Mouse (Mus musculus) MEL (cell line): ENCODE results near the gene Tatdn2.

Experiments used
- CHD1 ChIP-seq: IDR thresholded peaks from 2 replicates; pipeline ENCODE4 v1.6.1; 2012; ENCODE audit warnings: low read depth, mild to moderate bottlenecking, inconsistent platforms, low read length, improper control_type of control experiment
- CTCF ChIP-seq, 3 experiments: IDR thresholded peaks in 2 of 3; conservative IDR thresholded peaks in 1 of 3; 2 replicates each; pipeline ENCODE4 v1.5.1; 2011 to 2012; ENCODE audit warnings: low read length in 3 of 3, low read depth in 2 of 3, mild to moderate bottlenecking in 2 of 3, improper control_type of control experiment in 1 of 3, inconsistent platforms in 1 of 3, mixed read lengths in 1 of 3, moderate library complexity in 1 of 3; ENCODE audit not compliant: control insufficient read depth in 1 of 3, insufficient read depth in 1 of 3, poor library complexity in 1 of 3, severe bottlenecking in 1 of 3
- E2F4 ChIP-seq: IDR thresholded peaks from 2 replicates; pipeline ENCODE4 v1.6.1; 2011; ENCODE audit warnings: low read depth, low read length, improper control_type of control experiment, borderline replicate concordance
- GATA1 ChIP-seq: IDR thresholded peaks from 2 replicates; pipeline ENCODE4 v1.6.1; 2011; ENCODE audit warnings: low read depth, low read length, improper control_type of control experiment
- MEF2A ChIP-seq: IDR thresholded peaks from 2 replicates; pipeline ENCODE4 v1.6.1; 2014; ENCODE audit warnings: low read depth, mild to moderate bottlenecking, inconsistent platforms, low read length, improper control_type of control experiment; ENCODE audit not compliant: poor library complexity, insufficient replicate concordance, severe bottlenecking; ENCODE audit errors: extremely low read depth
- MXI1 ChIP-seq: IDR thresholded peaks from 2 replicates; pipeline ENCODE4 v1.6.1; 2011; ENCODE audit warnings: mild to moderate bottlenecking, low read depth, low read length, improper control_type of control experiment
- NELFE ChIP-seq: IDR thresholded peaks from 2 replicates; pipeline ENCODE4 v1.6.1; 2011; ENCODE audit warnings: low read depth, low read length, improper control_type of control experiment
- POLR2A ChIP-seq, 2 experiments: IDR thresholded peaks; 2 replicates each; pipeline ENCODE4 v1.6.1; 2011 to 2012; ENCODE audit warnings: low read length in 2 of 2, mild to moderate bottlenecking in 2 of 2, control low read depth in 1 of 2, improper control_type of control experiment in 1 of 2, low read depth in 1 of 2, moderate library complexity in 1 of 2; ENCODE audit not compliant: control insufficient read depth in 1 of 2, insufficient read depth in 1 of 2, poor library complexity in 1 of 2
- POLR2AphosphoS5 ChIP-seq: IDR thresholded peaks from 2 replicates; pipeline ENCODE4 v1.6.1; 2012; ENCODE audit warnings: low read depth, borderline replicate concordance, mild to moderate bottlenecking, inconsistent platforms, low read length, moderate library complexity, mixed read lengths
- ZC3H11A ChIP-seq: IDR thresholded peaks from 2 replicates; pipeline ENCODE4 v1.6.1; 2012; ENCODE audit warnings: low read depth, mild to moderate bottlenecking, inconsistent platforms, low read length, improper control_type of control experiment
- ZNF384 ChIP-seq: IDR thresholded peaks from 2 replicates; pipeline ENCODE4 v1.6.1; 2012; ENCODE audit warnings: low read depth, mild to moderate bottlenecking, inconsistent platforms, low read length, improper control_type of control experiment

DNA sequence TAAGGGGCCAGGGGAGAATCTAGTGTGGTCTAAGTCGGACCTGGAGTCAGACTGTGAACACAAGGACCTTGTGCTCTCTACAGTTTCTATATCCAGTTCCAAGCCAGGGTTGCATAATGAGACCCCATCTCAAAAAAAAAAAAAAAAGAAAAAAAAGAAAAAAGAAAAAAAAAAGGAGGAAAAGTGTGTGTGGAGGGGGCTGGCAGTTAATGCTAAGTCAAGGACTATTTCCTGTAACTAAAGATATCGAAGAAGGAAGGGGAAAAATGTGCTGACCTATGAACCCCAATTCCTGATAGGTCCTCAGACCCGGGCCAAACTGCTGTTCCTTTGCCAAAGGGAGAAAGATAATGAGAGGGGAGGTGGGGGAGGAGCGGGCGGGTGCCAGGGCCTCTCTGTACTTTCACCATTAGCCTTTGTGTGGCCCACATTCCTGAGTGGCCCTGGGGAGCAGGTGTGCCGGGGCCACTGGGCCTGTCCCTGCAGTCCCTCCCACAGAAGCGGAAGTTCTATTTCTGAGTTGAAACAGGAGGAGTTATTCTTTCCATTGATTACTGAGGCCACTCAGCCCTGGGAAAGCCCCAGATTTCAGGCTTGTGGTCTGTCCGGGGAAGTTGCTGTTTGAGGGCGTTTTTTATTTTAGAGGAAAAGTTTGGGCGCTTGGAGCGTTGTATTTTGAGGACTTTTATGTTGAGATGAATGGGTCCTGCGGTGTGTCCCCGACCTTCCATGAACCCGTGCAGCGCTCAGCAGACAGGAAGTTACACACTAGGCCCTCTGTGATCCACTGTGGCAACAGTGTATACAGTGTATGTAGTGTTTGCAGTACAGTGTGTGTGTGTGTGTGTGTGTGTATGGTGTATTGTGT, 28.3 kb upstream of the Tatdn2 start:
- TF ChIP-seq CTCF (IDR thresholded peaks at IDR 0.05 in 2 of 3, conservative IDR thresholded peaks at IDR 0.05 in 1 of 3; ENCODE audit: control insufficient read depth in 1 of 3, insufficient read depth in 1 of 3, low read depth in 2 of 3, low read length in 3 of 3, poor library complexity in 1 of 3, severe bottlenecking in 1 of 3) (no peak), MEF2A (no peak), CHD1 (no peak), POLR2AphosphoS5 (no peak), POLR2A (IDR thresholded peaks at IDR 0.05; ENCODE audit: control insufficient read depth in 1 of 2, insufficient read depth in 1 of 2, low read depth in 1 of 2, low read length in 2 of 2, poor library complexity in 1 of 2) (no peak), GATA1 (no peak), ZNF384 (peak; percentile 69), MXI1 (no peak), ZC3H11A (no peak), E2F4 (no peak), NELFE (no peak)
